Mouse (Mus musculus): ENCODE measurements around the gene Btn2a2.

- TF ChIP-seq CTCF (IDR thresholded peaks at IDR 0.05; ENCODE audit: low read depth) (no peak), EP300 (IDR thresholded peaks at IDR 0.05; ENCODE audit: low read depth) (no peak)
Measured at GRCm38 (mm10) chr13:23485271-23485670, 3.4 kb downstream of the Btn2a2 start.

All from liver, postnatal 0 days (tissue).